Mouse (Mus musculus) testis, adult 10 weeks (tissue): ENCODE results near the gene Rdh1. TPM values are rescaled to one million over a fixed set of nuclear protein-coding genes. Genes with fewer than 3 reads are reported as not detected.

Source experiments
- polyA plus RNA-seq: library from polyadenylated mRNA; stranded (reverse); fragments of 350-450 nt; fragmentation: Illumina TruSeq; extraction: RNeasy Lipid Tissue Mini Kit (QIAGEN cat#74804); gene quantifications from one replicate; pipeline ENCODE4 v1.2.3, GENCODE M21; 2014; ENCODE audit warnings: low read depth, low replicate concordance

The Rdh1 gene
- 0.04 TPM for polyA plus RNA-seq

DNA sequence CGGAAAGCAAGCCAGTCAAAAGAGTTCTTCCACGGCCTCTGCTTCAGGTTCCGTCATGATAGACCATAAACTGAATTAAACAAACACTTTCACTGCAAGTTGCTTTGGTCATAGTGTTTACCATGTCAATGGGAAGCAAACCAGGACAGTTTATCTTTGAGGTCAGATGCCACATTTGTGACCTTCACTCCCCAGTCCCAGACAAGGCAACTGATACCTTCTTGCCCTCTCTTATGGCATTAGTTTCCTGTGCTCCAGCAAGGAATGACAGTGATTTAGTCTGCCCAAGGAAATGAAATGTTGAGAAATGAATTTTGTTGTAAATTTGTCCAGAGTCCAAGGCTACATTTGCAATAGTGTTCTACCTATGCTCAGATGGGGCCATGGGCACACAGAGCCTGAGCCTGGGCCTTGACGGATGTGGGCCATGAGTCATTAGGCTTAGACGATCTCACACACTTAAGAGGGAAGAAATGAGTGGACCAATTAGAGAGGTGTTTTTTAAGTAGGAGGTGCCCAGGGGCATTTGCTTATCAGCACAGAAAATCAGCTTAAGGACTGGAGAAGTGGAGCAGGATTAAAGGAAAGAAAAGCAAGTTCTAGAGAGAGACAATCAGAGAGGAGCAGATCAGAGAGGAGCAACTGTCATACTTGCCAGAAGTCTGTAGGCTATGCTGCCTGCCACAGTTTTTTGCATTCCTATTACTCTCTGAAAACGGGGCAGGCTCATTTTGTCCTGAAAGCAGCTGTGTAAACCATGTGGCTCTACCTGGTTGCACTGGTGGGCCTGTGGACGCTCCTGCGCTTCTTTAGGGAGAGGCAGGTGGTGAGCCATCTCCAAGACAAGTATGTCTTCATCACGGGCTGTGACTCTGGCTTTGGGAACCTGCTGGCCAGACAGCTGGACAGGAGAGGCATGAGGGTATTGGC is at the start of gene Rdh1, which contains the start of gene Rdh16f1:
TSS of gene Rdh1 (plus strand) at position 541 of the 930 bp plus-strand sequence.
TSS of gene Rdh16f1 (plus strand) at position 607 of the 930 bp plus-strand sequence.

DNA sequence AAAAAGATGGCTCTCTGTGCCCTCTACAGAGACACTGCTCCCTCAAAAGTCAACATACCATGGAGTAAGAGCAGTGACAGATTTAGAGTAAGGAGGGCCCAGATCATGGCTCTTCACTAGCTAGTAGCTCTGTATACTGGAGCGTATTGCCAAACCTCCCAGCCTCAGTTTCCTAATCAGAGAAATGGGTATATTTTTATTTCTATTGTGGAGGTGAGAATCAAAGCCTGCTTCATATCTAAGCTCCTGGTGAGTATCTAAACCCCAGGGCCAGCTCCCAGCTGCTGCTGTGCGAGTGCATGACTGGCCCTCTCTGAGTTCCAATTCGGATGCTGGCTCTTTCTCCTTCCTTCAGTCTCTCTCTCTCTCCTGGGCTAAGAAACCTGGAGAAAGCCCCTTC is 35.3 kb upstream of the Rdh1 start, which contains the start of gene Tac2:
TSS of gene Tac2 (plus strand) at position 301 of the 400 bp plus-strand sequence.

DNA sequence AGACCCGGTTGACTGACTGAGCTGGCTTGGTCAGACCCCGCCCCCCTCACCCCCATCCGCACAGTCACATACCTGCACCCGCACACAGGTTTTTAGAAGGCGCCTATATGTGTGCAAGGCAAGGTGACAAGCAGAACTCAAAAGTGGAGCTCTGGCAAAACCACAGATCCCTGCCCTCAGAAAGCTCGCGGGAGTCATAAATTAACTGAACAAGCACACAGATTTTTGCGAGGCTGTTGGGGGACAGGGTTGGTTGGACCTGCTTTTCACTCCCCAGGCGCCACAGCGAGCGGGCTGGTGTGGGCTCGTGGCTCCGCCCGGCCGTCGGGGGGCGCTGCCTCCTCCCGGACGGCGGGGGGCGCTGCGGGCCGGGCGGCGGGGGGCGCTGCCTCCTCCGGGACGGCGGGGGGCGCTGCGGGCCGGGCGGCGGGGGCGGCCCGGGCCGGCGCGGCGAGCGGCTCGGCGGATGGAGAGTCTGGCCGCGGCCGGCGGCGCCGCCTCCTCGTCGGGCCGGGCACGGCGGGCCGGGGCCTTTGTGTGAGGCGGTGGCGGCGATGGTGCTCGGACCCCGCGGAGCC is 20.3 kb upstream of the Rdh1 start, which contains the start of gene Zbtb39:
TSS of gene Zbtb39 (plus strand) at position 456 of the 578 bp plus-strand sequence.

DNA sequence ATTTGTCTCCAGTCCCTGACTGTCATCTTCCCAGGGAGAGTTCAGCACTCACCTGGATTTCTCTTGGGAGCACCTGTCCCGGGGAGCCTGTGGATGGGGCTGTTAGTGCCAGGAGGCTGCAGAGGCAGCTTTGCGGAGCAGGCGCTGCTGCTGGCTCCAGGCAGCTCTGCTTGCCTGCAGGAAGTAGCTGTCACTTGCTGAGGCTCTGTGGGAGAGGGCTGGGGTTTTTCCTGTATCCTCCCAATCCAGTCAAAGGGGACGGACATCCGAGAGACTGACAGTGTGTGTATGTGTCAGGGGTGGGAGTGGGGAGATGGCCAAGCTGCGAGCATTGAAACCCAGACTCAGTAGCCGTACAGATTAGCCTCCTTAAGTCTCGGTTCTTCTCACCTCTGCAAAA is 8.0 kb upstream of the Rdh1 start, which contains the start of gene Gpr182:
TSS of gene Gpr182 (minus strand) at position 185 of the 400 bp plus-strand sequence.

DNA sequence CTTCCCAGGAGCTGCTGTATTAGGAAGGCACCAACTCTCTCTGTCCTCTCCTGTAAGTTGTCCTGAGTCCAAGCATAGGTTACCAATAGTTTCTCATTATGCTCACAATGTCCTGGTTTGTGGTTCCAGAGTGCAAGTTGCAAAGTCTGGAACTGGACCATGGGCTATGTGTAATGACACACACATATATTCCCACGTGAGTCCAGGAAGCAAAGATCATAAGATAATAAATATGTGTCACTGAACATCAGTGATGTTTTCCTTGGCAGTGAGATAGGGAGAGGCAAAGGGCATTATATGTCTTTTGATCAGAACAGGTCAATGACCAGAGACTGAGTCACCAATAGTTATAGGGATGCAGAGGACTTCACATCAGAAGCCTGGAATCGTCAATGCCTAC is 16.5 kb downstream of the Rdh1 start, which contains the start of gene Rdh9:
TSS of gene Rdh9 (plus strand) at position 376 of the 400 bp plus-strand sequence.

DNA sequence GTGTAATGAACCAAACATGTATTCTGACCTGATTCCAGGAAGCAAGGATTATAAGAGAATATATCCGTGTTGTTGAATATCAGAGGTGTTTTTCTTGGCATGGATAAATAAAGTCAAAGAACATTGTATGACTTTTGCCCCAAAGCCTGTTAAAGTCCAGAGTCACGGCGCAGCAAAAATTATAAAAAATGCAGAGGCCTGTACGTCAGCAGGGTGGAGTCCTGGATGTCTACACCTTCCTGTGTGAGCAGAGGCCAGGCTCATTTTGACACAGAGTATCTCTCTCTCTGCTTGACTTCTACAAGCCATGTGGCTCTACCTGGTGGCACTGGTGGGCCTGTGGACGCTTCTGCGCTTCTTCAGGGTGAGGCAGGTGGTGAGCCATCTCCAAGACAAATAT is 41.4 kb downstream of the Rdh1 start, which contains the start of gene Rdh16:
TSS of gene Rdh16 (plus strand) at position 262 of the 400 bp plus-strand sequence.

Other genes with a start within 250 kb of the Rdh1 start
- gene Ndufa4l2, start 244.8 kb upstream of the Rdh1 start, polyA plus RNA-seq: 10.5 TPM
- gene Shmt2, start 237.3 kb upstream of the Rdh1 start, polyA plus RNA-seq: 0.81 TPM
- gene Nxph4, start 225.2 kb upstream of the Rdh1 start, polyA plus RNA-seq: not detected
- 0.77 TPM for gene Lrp1, start 138.6 kb upstream of the Rdh1 start, polyA plus RNA-seq
- gene Stat6, start 116.7 kb upstream of the Rdh1 start, polyA plus RNA-seq: 1.3 TPM
- gene Nemp1, start 92.8 kb upstream of the Rdh1 start, polyA plus RNA-seq: 76.1 TPM
- gene Nab2, start 91.2 kb upstream of the Rdh1 start, polyA plus RNA-seq: 2.2 TPM
- gene Myo1a, start 54.6 kb upstream of the Rdh1 start, polyA plus RNA-seq: 2.4 TPM
- not detected for gene Tac2, start 35.2 kb upstream of the Rdh1 start, polyA plus RNA-seq
- 2.0 TPM for gene Zbtb39, start 20.2 kb upstream of the Rdh1 start, polyA plus RNA-seq
- 0.13 TPM for gene Gpr182, start 8.0 kb upstream of the Rdh1 start, polyA plus RNA-seq
- gene Rdh16f1, start 66 bp downstream of the Rdh1 start, polyA plus RNA-seq: not detected
- gene Rdh9, start 16.7 kb downstream of the Rdh1 start, polyA plus RNA-seq: 0.45 TPM
- 0.13 TPM for gene Rdh16, start 41.4 kb downstream of the Rdh1 start, polyA plus RNA-seq
- gene Rdh19, start 90.2 kb downstream of the Rdh1 start, polyA plus RNA-seq: not detected
- not detected for gene Rdh16f2, start 106.8 kb downstream of the Rdh1 start, polyA plus RNA-seq
- not detected for gene Rdh7, start 129.1 kb downstream of the Rdh1 start, polyA plus RNA-seq
- gene Sdr9c7, start 138.8 kb downstream of the Rdh1 start, polyA plus RNA-seq: 0.69 TPM
- not detected for gene Hsd17b6, start 247.9 kb downstream of the Rdh1 start, polyA plus RNA-seq